Mouse (Mus musculus) megakaryocyte, embryonic 14.5 days (primary cell): ENCODE data around the gene Cryzl1. TPM values are rescaled to one million over a fixed set of nuclear protein-coding genes. Genes with fewer than 3 reads are reported as not detected.

Experiments
- H3K27me3 ChIP-seq: replicated peaks from 2 replicates; pipeline ENCODE3; 2012; ENCODE audit warnings: inconsistent platforms
- H3K36me3 ChIP-seq: replicated peaks from 2 replicates; pipeline ENCODE3; 2012; ENCODE audit warnings: low read length, inconsistent platforms, mixed read lengths
- H3K4me1 ChIP-seq: 2 replicates; pipeline ENCODE4 v1.6.1; 2012; ENCODE audit warnings: inconsistent platforms
- H3K4me3 ChIP-seq: replicated peaks from 2 replicates; pipeline ENCODE3; 2012; ENCODE audit warnings: moderate library complexity, mild to moderate bottlenecking, inconsistent platforms
- H3K9me3 ChIP-seq: 2 replicates; pipeline ENCODE4 v1.6.1; 2012; ENCODE audit warnings: inconsistent platforms
- FLI1 ChIP-seq: IDR thresholded peaks from 2 replicates; pipeline ENCODE4 v1.6.1; 2012; ENCODE audit warnings: low read length, inconsistent platforms, mixed read lengths
- GATA1 ChIP-seq: IDR thresholded peaks from 3 replicates; pipeline ENCODE4 v1.6.1; 2012; ENCODE audit warnings: mixed read lengths, low read length, inconsistent platforms, borderline replicate concordance
- polyA plus RNA-seq: library from polyadenylated mRNA; stranded (reverse); fragments of >175 nt; gene quantifications from 2 replicates; pipeline ENCODE4 v1.2.3, GENCODE M21; 2012; ENCODE audit warnings: low replicate concordance; ENCODE audit not compliant: insufficient read depth

The Cryzl1 gene
- polyA plus RNA-seq, 1 experiment: 9.9 TPM

GRCm38 (mm10) chr16:91740918-91741255 lies 12.1 kb upstream of the Cryzl1 start:
- peaks cover 64% of the 10 kb centered on the region for H3K4me1 ChIP-seq

GRCm38 (mm10) chr16:91740184-91740917 lies 11.6 kb upstream of the Cryzl1 start:
- Histone ChIP-seq H3K36me3 (no peaks in the 10 kb centered on the region), H3K27me3 (peaks cover 66% of the 10 kb centered on the region), H3K4me3 (peak overlapping the region; percentile 3), H3K4me1 (peaks cover 64% of the 10 kb centered on the region), H3K9me3 (no peaks in the 10 kb centered on the region)
- TF ChIP-seq FLI1: no peak
- TF ChIP-seq GATA1: no peak

More at GRCm38 (mm10) chr16:91740918-91741255, 12.1 kb upstream of the Cryzl1 start:
- Histone ChIP-seq H3K9me3 (no peaks in the 10 kb centered on the region), H3K36me3 (no peaks in the 10 kb centered on the region), H3K4me3 (no peak overlapping the region), H3K27me3 (peaks cover 64% of the 10 kb centered on the region)
- TF ChIP-seq GATA1 (no peak), FLI1 (no peak)

GRCm38 (mm10) chr16:91738505-91738904 lies 9.7 kb upstream of the Cryzl1 start:
- Histone ChIP-seq H3K27me3 (peaks cover 71% of the 10 kb centered on the region), H3K4me3 (no peak overlapping the region), H3K9me3 (no peaks in the 10 kb centered on the region), H3K4me1 (peaks cover 69% of the 10 kb centered on the region), H3K36me3 (no peaks in the 10 kb centered on the region)
- TF ChIP-seq GATA1: no peak
- no peak for TF ChIP-seq FLI1

- H3K4me3 ChIP-seq: peak overlapping the region; percentile 44
- peaks cover 86% of the 10 kb centered on the region for H3K4me1 ChIP-seq
- no peaks in the 10 kb centered on the region for H3K36me3 ChIP-seq
- no peaks in the 10 kb centered on the region for H3K9me3 ChIP-seq
- TF ChIP-seq FLI1 (no peak), GATA1 (no peak)
- H3K27me3 ChIP-seq: peaks cover 76% of the 10 kb centered on the region
Observed at GRCm38 (mm10) chr16:91736046-91736816, 7.5 kb upstream of the Cryzl1 start.

- H3K36me3 ChIP-seq: no peaks in the 10 kb centered on the region
- TF ChIP-seq GATA1 (no peak), FLI1 (no peak)
- H3K9me3 ChIP-seq: no peaks in the 10 kb centered on the region
- peak overlapping the region; percentile 70 for H3K4me3 ChIP-seq
- H3K4me1 ChIP-seq: peaks cover 85% of the 10 kb centered on the region
- peaks cover 77% of the 10 kb centered on the region for H3K27me3 ChIP-seq
Observed at GRCm38 (mm10) chr16:91734771-91735170, 6.0 kb upstream of the Cryzl1 start.

GRCm38 (mm10) chr16:91732816-91733215 lies 4.0 kb upstream of the Cryzl1 start:
- Histone ChIP-seq H3K9me3 (no peaks in the 10 kb centered on the region), H3K36me3 (no peaks in the 10 kb centered on the region), H3K27me3 (peaks cover 72% of the 10 kb centered on the region), H3K4me3 (peak overlapping the region; percentile 4), H3K4me1 (peaks cover 78% of the 10 kb centered on the region)
- no peak for TF ChIP-seq FLI1
- no peak for TF ChIP-seq GATA1

GRCm38 (mm10) chr16:91730446-91730845 lies 1.7 kb upstream of the Cryzl1 start:
- no peaks in the 10 kb centered on the region for H3K9me3 ChIP-seq
- peaks cover 78% of the 10 kb centered on the region for H3K4me1 ChIP-seq
- H3K27me3 ChIP-seq: peaks cover 54% of the 10 kb centered on the region
- no peak for TF ChIP-seq FLI1
- TF ChIP-seq GATA1: no peak
- peak overlapping the region; percentile 97 for H3K4me3 ChIP-seq
- H3K36me3 ChIP-seq: peaks cover 18% of the 10 kb centered on the region

- Histone ChIP-seq H3K27me3 (peaks cover 49% of the 10 kb centered on the region), H3K4me1 (peaks cover 75% of the 10 kb centered on the region), H3K4me3 (peak overlapping the region; percentile 97), H3K36me3 (peaks cover 23% of the 10 kb centered on the region), H3K9me3 (no peaks in the 10 kb centered on the region)
- TF ChIP-seq FLI1: no peak
- TF ChIP-seq GATA1: no peak
Observed at GRCm38 (mm10) chr16:91729821-91730441, 1.2 kb upstream of the Cryzl1 start.

- Histone ChIP-seq H3K36me3 (peaks cover 32% of the 10 kb centered on the region), H3K4me3 (peak within 1 kb of the TSS; percentile 97), H3K4me1 (peaks cover 75% of the 10 kb centered on the region), H3K27me3 (peaks cover 40% of the 10 kb centered on the region), H3K9me3 (no peaks in the 10 kb centered on the region)
- TF ChIP-seq FLI1 (no peak), GATA1 (no peak)
Observed at GRCm38 (mm10) chr16:91729066-91729482, 299 bp upstream of the Cryzl1 start, which contains the start of gene Itsn1. TSS of gene Itsn1 (plus strand) at chr16:91729281.
